Mouse (Mus musculus) CH12.LX (cell line): ENCODE results near the gene Setd5. TPM values are rescaled to one million over a fixed set of nuclear protein-coding genes. Genes with fewer than 3 reads are reported as not detected.

ENCODE experiments used
- DNase-seq: peaks from one replicate; pipeline ENCODE4 v3.0.0-alpha.2; 2013; ENCODE audit errors: extremely low read depth
- H3K27ac ChIP-seq: 2 replicates; pipeline ENCODE4 v1.5.1; 2012; ENCODE audit warnings: low read depth, mild to moderate bottlenecking, control low read depth, moderate library complexity; ENCODE audit not compliant: insufficient read depth
- H3K27me3 ChIP-seq: replicated peaks from 2 replicates; pipeline ENCODE3; 2012; ENCODE audit warnings: inconsistent platforms
- H3K36me3 ChIP-seq, 2 experiments: replicated peaks in 1 of 2; 2 replicates each; pipeline versions ENCODE3 to v1.6.1; 2012; ENCODE audit warnings: inconsistent platforms in 1 of 2, low read length in 1 of 2, mild to moderate bottlenecking in 1 of 2, mixed read lengths in 1 of 2, moderate library complexity in 1 of 2; ENCODE audit not compliant: control insufficient read depth in 1 of 2, insufficient read depth in 1 of 2
- H3K4me1 ChIP-seq, 2 experiments: 2 replicates each; pipeline ENCODE4 v1.6.1; 2012; ENCODE audit warnings: inconsistent platforms in 1 of 2, moderate library complexity in 1 of 2; ENCODE audit not compliant: insufficient read depth in 2 of 2, control insufficient read depth in 1 of 2
- H3K4me2 ChIP-seq: 2 replicates; pipeline ENCODE4 v1.6.1; 2012; ENCODE audit warnings: low read depth, mild to moderate bottlenecking, control low read depth; ENCODE audit not compliant: poor library complexity, insufficient read depth, severe bottlenecking
- H3K4me3 ChIP-seq, 3 experiments: fragments of 150-350 bp in 1 of 3; sonication (generic) in 1 of 3; replicated peaks in 1 of 3; 2 replicates each; pipeline versions ENCODE3 to v1.5.1; 2011 to 2012; ENCODE audit warnings: low read depth in 2 of 3, low read length in 2 of 3, mild to moderate bottlenecking in 2 of 3, moderate library complexity in 2 of 3, control low read depth in 1 of 3, improper control_type of control experiment in 1 of 3, inconsistent platforms in 1 of 3, mixed read lengths in 1 of 3; ENCODE audit not compliant: poor library complexity in 1 of 3
- H3K79me2 ChIP-seq: replicated peaks from 2 replicates; pipeline ENCODE4 v1.6.1; 2012; ENCODE audit warnings: mild to moderate bottlenecking, moderate library complexity; ENCODE audit not compliant: control insufficient read depth, poor library complexity, insufficient read depth, severe bottlenecking; ENCODE audit errors: extremely low read depth
- H3K9ac ChIP-seq: 2 replicates; pipeline ENCODE4 v1.6.1; 2012; ENCODE audit warnings: low read depth, mild to moderate bottlenecking, control low read depth, moderate library complexity; ENCODE audit not compliant: insufficient read depth
- H3K9me3 ChIP-seq: replicated peaks from 2 replicates; pipeline ENCODE3; 2012; ENCODE audit warnings: low read length, inconsistent platforms, mixed read lengths
- BHLHE40 ChIP-seq: IDR thresholded peaks from 2 replicates; pipeline ENCODE4 v1.6.1; 2011; ENCODE audit warnings: mild to moderate bottlenecking, low read depth, low read length, improper control_type of control experiment
- CHD1 ChIP-seq: IDR thresholded peaks from 2 replicates; pipeline ENCODE4 v1.6.1; 2012; ENCODE audit warnings: low read depth, low read length, improper control_type of control experiment, inconsistent platforms
- CTCF ChIP-seq, 2 experiments: IDR thresholded peaks in 1 of 2; conservative IDR thresholded peaks in 1 of 2; 2 replicates each; pipeline ENCODE4 v1.5.1; 2011 to 2012; ENCODE audit warnings: low read depth in 2 of 2, low read length in 2 of 2, improper control_type of control experiment in 1 of 2, inconsistent platforms in 1 of 2, mild to moderate bottlenecking in 1 of 2, moderate library complexity in 1 of 2
- E2F4 ChIP-seq: IDR thresholded peaks from 2 replicates; pipeline ENCODE4 v1.6.1; 2011; ENCODE audit warnings: low read depth, low read length, improper control_type of control experiment; ENCODE audit not compliant: insufficient replicate concordance
- EP300 ChIP-seq: IDR thresholded peaks from 2 replicates; pipeline ENCODE4 v1.6.1; 2011; ENCODE audit warnings: low read length, improper control_type of control experiment
- GABPA ChIP-seq: IDR thresholded peaks from 2 replicates; pipeline ENCODE4 v1.6.1; 2012; ENCODE audit warnings: low read depth, low read length, improper control_type of control experiment, inconsistent platforms; ENCODE audit not compliant: insufficient replicate concordance
- HCFC1 ChIP-seq: IDR thresholded peaks from 2 replicates; pipeline ENCODE4 v1.6.1; 2012; ENCODE audit warnings: low read depth, mild to moderate bottlenecking, inconsistent platforms, low read length, improper control_type of control experiment
- IRF4 ChIP-seq: IDR thresholded peaks from 2 replicates; pipeline ENCODE4 v1.6.1; 2014; ENCODE audit warnings: low read depth, mild to moderate bottlenecking, inconsistent platforms, low read length, improper control_type of control experiment
- JUN ChIP-seq: IDR thresholded peaks from 2 replicates; pipeline ENCODE4 v1.6.1; 2011; ENCODE audit warnings: low read depth, mild to moderate bottlenecking, low read length, improper control_type of control experiment, moderate library complexity; ENCODE audit not compliant: insufficient read depth
- JUND ChIP-seq: conservative IDR thresholded peaks from 2 replicates; pipeline ENCODE4 v1.6.1; 2011; ENCODE audit warnings: low read depth, low read length, improper control_type of control experiment
- KAT2A ChIP-seq: IDR thresholded peaks from 2 replicates; pipeline ENCODE4 v1.6.1; 2012; ENCODE audit warnings: low read length, improper control_type of control experiment, inconsistent platforms; ENCODE audit not compliant: insufficient replicate concordance
- MAFK ChIP-seq: IDR thresholded peaks from 2 replicates; pipeline ENCODE4 v1.6.1; 2011; ENCODE audit warnings: low read length, improper control_type of control experiment; ENCODE audit not compliant: insufficient replicate concordance
- MAX ChIP-seq: IDR thresholded peaks from 2 replicates; pipeline ENCODE4 v1.6.1; 2011; ENCODE audit warnings: low read length, improper control_type of control experiment
- MXI1 ChIP-seq: IDR thresholded peaks from 2 replicates; pipeline ENCODE4 v1.6.1; 2011; ENCODE audit warnings: mild to moderate bottlenecking, low read depth, low read length, improper control_type of control experiment
- NELFE ChIP-seq: IDR thresholded peaks from 2 replicates; pipeline ENCODE4 v1.6.1; 2011; ENCODE audit warnings: low read depth, low read length, improper control_type of control experiment
- NRF1 ChIP-seq: IDR thresholded peaks from 2 replicates; pipeline ENCODE4 v1.6.1; 2014; ENCODE audit warnings: low read depth, mild to moderate bottlenecking, inconsistent platforms, low read length, improper control_type of control experiment, moderate library complexity
- PAX5 ChIP-seq: IDR thresholded peaks from 2 replicates; pipeline ENCODE4 v1.6.1; 2012; ENCODE audit warnings: low read length, inconsistent platforms, mixed read lengths
- POLR2A ChIP-seq: IDR thresholded peaks from 2 replicates; pipeline ENCODE4 v1.6.1; 2011; ENCODE audit warnings: low read depth, mild to moderate bottlenecking, improper control_type of control experiment, low read length
- RAD21 ChIP-seq: IDR thresholded peaks from 2 replicates; pipeline ENCODE4 v1.6.1; 2011; ENCODE audit warnings: low read depth, mild to moderate bottlenecking, low read length, improper control_type of control experiment, moderate library complexity
- RCOR1 ChIP-seq: conservative IDR thresholded peaks from 2 replicates; pipeline ENCODE4 v1.6.1; 2012; ENCODE audit warnings: low read depth, mild to moderate bottlenecking, inconsistent platforms, low read length, improper control_type of control experiment
- SIN3A ChIP-seq: IDR thresholded peaks from 2 replicates; pipeline ENCODE4 v1.6.1; 2012; ENCODE audit warnings: low read length, improper control_type of control experiment, inconsistent platforms
- SMC3 ChIP-seq: IDR thresholded peaks from 2 replicates; pipeline ENCODE4 v1.6.1; 2011; ENCODE audit warnings: low read depth, low read length, improper control_type of control experiment
- TBP ChIP-seq: conservative IDR thresholded peaks from 2 replicates; pipeline ENCODE4 v1.6.1; 2011; ENCODE audit warnings: low read depth, low read length, improper control_type of control experiment
- TCF12 ChIP-seq: IDR thresholded peaks from 2 replicates; pipeline ENCODE4 v1.6.1; 2014; ENCODE audit warnings: low read depth, mild to moderate bottlenecking, inconsistent platforms, low read length, improper control_type of control experiment
- ZC3H11A ChIP-seq: IDR thresholded peaks from 2 replicates; pipeline ENCODE4 v1.6.1; 2012; ENCODE audit warnings: low read depth, mild to moderate bottlenecking, inconsistent platforms, low read length, improper control_type of control experiment
- ZKSCAN1 ChIP-seq: IDR thresholded peaks from 2 replicates; pipeline ENCODE4 v1.6.1; 2012; ENCODE audit warnings: low read depth, inconsistent platforms, low read length, improper control_type of control experiment, borderline replicate concordance
- ZMIZ1 ChIP-seq: IDR thresholded peaks from 2 replicates; pipeline ENCODE4 v1.6.1; 2012; ENCODE audit warnings: low read depth, mild to moderate bottlenecking, inconsistent platforms, low read length, improper control_type of control experiment
- ZNF384 ChIP-seq: IDR thresholded peaks from 2 replicates; pipeline ENCODE4 v1.6.1; 2012; ENCODE audit warnings: low read depth, low read length, improper control_type of control experiment, inconsistent platforms
- dilution Hi-C: fragments of 300-500 bp; cut with MboI; formaldehyde crosslinking; loops from 2 replicates; pipeline ENCODE4 v1.14.3; 2020; ENCODE audit warnings: low sequenced_read_pairs; ENCODE audit not compliant: extremely low pct_unique_long_range_greater_than_20kb, extremely low pct_ligation_motif_present
- in situ Hi-C: fragments of 300-500 bp; cut with MboI; formaldehyde crosslinking; loops from 3 replicates; pipeline ENCODE4 v1.14.3; 2019; ENCODE audit warnings: low sequenced_read_pairs, low pct_ligation_motif_present, low pct_unique_long_range_greater_than_20kb, mixed read lengths
- polyA plus RNA-seq: library from polyadenylated mRNA; unstranded; fragments of >175 nt; gene quantifications from 2 replicates; pipeline ENCODE4 v1.2.1, GENCODE M21; 2012; ENCODE audit warnings: low read depth; ENCODE audit not compliant: insufficient read length
- total RNA-seq, 2 experiments: library from RNA; depleted of rRNA; stranded (reverse); fragments of 300-350 nt in 1 of 2; fragments of >200 nt in 1 of 2; gene quantifications; 2 replicates each; pipeline ENCODE4 v1.2.3; 2012 to 2014

Gene Setd5
- total and polyA plus RNA-seq, 3 experiments = 56.8 to 80.4 (median 67.4) TPM

DNA sequence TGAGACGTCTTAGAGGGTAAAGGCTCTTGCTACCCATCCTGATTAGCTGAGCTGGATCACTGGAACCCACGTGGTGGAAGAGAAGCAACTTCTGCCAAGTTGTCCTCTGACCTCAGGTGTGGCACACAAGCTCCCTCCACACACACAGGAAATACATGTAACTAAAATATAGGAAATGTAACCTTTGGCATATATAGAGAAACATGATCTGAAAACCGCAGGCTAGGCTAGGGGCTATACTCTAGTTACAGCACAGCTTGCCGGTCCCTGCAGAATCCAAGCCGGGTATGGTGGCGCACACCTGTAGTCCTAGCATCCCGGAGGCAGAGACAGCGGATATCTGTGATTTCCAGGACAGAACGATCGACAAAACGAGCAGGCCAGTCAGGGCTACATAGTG is 31.6 kb upstream of the Setd5 start:
- no peaks in the 10 kb centered on the region for H3K9me3 ChIP-seq
- TF ChIP-seq MAX = 0 out of 2 replicates have a peak, but pooled peaks have one; percentile 25
- no peak for TF ChIP-seq JUND
- TF ChIP-seq HCFC1 = no peak
- no peak for TF ChIP-seq TBP
- TF ChIP-seq ZNF384 = no peak
- TF ChIP-seq RCOR1 = no peak
- TF ChIP-seq EP300 = no peak
- peak; percentile 81 for TF ChIP-seq MXI1
- TF ChIP-seq NELFE = no peak
- TF ChIP-seq MAFK = peak; percentile 30; the same call in 1 of the 2 replicates
- TF ChIP-seq, all 38 proteins: peak for 3
- H3K9ac ChIP-seq = peak overlapping the region; percentile 99
- peak; percentile 31 for DNase-seq
- H3K4me2 ChIP-seq = peak overlapping the region; percentile 94
- dilution Hi-C loops = no loop called here
- no peaks in the 10 kb centered on the region for H3K27me3 ChIP-seq
- H3K27ac ChIP-seq = peak overlapping the region; percentile 72
- H3K4me3 ChIP-seq = peak overlapping the region; percentile 77 to 98 (median 89)
- H3K4me1 ChIP-seq = peaks cover 3 to 34% of the 10 kb centered on the region in 2 experiments; a peak in 3 of 4 replicates
- H3K36me3 ChIP-seq = peaks cover 6 to 21% of the 10 kb centered on the region in 2 experiments
- peaks cover 31% of the 10 kb centered on the region for H3K79me2 ChIP-seq
- in situ Hi-C loops = loop anchor here (10.0 kb wide), 1 partner anchor 259 kb away; the partner anchor contains the start of gene Brpf1

DNA sequence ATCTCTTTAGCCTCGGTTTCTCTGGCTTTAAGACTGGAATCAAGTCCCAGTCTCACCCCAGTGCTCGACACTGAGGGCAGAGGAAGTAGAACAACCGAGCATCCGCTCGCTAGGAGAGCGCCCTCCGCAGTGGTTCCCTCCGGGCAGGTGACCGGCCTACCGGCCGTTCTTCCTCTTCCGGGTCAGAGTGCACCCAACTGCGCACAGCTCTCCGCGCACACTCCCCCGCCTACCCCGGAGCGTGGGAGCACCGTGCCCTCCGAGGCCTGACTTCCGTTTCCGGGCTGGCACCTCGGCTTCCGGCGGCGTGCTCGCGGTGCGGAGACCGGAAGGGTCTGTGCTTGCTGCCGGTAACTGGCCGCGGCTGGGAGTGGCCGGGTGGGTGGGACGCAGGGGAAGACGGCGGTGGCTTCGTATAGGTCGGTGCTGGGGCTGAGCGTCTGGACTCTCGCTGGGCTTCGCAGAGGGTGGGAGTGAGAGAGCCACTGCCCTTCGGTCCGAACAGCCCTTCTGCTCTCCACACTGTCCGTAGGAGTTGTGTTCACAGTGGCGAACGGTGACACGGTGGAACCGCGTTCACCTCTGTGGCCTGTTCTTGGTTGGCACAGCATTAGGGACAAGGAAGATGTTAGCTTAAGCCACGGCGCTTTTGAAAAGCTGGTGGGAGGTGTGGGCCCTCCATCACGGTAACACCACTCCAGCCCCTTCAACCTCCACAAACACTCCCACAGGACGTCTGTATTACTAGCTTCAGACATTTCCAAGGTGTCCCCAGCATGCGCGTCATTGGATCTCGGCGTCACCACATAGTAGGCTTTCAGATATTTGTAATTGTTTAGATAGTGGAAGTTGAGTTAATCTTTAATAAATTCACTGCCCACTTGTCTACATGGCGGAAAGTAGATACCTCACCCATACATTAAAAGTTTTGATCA is 30.9 kb upstream of the Setd5 start, which contains the start of gene Thumpd3:
Gene Thumpd3, plus strand, starts transcription at position 185 of the 935 bp plus-strand sequence.
- H3K4me1 ChIP-seq = peaks cover 3 to 30% of the 10 kb centered on the region in 2 experiments; a peak in 3 of 4 replicates
- H3K27me3 ChIP-seq = no peaks in the 10 kb centered on the region
- peaks cover 31% of the 10 kb centered on the region for H3K79me2 ChIP-seq
- H3K4me2 ChIP-seq = peak within 1 kb of the TSS; percentile 94
- H3K9ac ChIP-seq = peak within 1 kb of the TSS; percentile 99
- H3K27ac ChIP-seq = peak within 1 kb of the TSS; percentile 93
- peak within 1 kb of the TSS; percentile 89 to 98 (median 89) for H3K4me3 ChIP-seq
- in situ Hi-C loops = loop anchor here (10.0 kb wide), 1 partner anchor 258 kb away; the partner anchor contains the start of gene Brpf1
- no peaks in the 10 kb centered on the region for H3K9me3 ChIP-seq
- peaks cover 10 to 28% of the 10 kb centered on the region in 2 experiments for H3K36me3 ChIP-seq
- DNase-seq = peak; percentile 97
- dilution Hi-C loops = no loop called here
- TF ChIP-seq TCF12 (peak; percentile 94), PAX5 (no peak), BHLHE40 (peak; percentile 87), JUN (0 out of 2 replicates have a peak, but pooled peaks have one; percentile 1), RAD21 (no peak), SIN3A (peak; percentile 95), ZNF384 (no peak), GABPA (no peak; the same call in 1 of the 2 replicates), MAX (peak; percentile 90; the same call in 1 of the 2 replicates), IRF4 (peak; percentile 78; the same call in 1 of the 2 replicates), MAFK (0 out of 2 replicates have a peak, but pooled peaks have one; percentile 2), NRF1 (peak; percentile 96), CHD1 (no peak), TBP (peak; percentile 94), JUND (0 out of 2 replicates have a peak, but pooled peaks have one; percentile 25), HCFC1 (peak; percentile 98), E2F4 (peak; percentile 36; the same call in 1 of the 2 replicates), ZMIZ1 (peak; percentile 98), CTCF (conservative IDR thresholded peaks at IDR 0.05 in 1 of 2, IDR thresholded peaks at IDR 0.05 in 1 of 2; ENCODE audit: low read depth in 2 of 2, low read length in 2 of 2) (no peak; a peak in 1 of 4 replicates), POLR2A (peak; percentile 97), ZC3H11A (no peak), KAT2A (peak; percentile 96), NELFE (peak; percentile 98), ZKSCAN1 (no peak), SMC3 (no peak)
